Comparison of ENCODE assay signal across 30 mouse cellular contexts in the genomic region with DNA sequence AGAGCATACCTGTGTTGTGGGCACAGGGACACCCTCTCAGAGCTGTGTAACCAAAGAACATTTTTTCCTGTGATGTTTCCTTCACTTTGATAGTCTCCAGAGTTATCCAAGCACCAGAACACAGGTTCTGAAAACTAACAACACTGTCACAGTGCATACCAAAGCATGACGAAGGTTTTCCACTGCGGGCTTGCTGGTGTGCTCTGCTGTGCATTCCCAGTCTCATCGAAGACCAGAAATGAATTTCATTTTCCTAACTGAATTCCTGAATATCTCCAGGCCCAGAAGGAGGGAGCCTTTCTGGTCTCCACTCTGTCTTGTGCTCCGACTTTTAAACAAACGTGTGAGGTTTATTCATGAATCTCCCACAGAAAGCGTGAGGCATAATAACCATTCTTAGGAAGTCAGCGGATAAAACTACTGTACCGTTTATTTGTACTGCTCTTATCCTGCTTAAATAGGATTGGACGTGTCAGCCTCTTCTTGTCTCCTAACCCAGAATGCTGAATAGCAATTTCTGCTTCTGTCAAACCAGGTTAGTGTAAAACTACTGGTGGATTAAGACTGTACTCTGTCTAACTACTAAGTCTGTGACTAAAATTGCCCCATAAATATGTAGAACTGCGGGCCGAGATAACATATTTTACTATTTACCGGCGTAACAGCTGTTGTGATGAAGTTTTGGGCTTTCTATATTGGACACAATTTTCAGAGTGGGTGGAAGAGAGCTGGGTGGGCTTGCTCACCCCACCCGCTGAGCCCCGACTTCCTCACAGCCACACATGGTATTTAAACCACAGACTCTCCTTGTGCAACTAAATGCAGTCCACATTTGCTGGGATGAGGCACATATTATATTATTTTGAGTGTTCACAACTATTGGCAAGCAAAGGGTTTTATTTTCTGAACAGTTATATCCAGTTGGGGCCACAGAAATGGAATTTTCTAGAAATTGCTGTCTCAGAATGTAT.
DNase-seq lines count a peak whose midpoint lies in the region; ATAC-seq and TF ChIP-seq lines count a peak whose summit lies in the region.
"Had no signal": no experiment of that assay in that cellular context is flagged by ENCODE, and none has a peak within 500 bp of the region (broad histone marks: within the 10 kb centered on the region; RNA-seq: fewer than 3 reads in every experiment).

No protein-coding gene starts in this region.

- H3K36me3 ChIP-seq in midbrain, embryonic 16.5 days (ENCODE audit: control insufficient read depth, insufficient read depth, low read length) = no peaks in the 10 kb centered on the region
- no peaks in the 10 kb centered on the region for H3K36me3 ChIP-seq in midbrain, embryonic 10.5 days
- H3K36me3 ChIP-seq in intestine, embryonic 16.5 days (ENCODE audit: control insufficient read depth, insufficient read depth, low read length) = no peaks in the 10 kb centered on the region
- no peaks in the 10 kb centered on the region for H3K36me3 ChIP-seq in stomach, postnatal 0 days (ENCODE audit: control insufficient read depth, insufficient read depth, low read length)
- H3K36me3 ChIP-seq: heart, embryonic 10.5 days; heart, embryonic 15.5 days; hindbrain, embryonic 12.5 days; neural tube, embryonic 12.5 days; stomach, embryonic 15.5 days had no signal

- no peak overlapping the region for H3K27ac ChIP-seq in midbrain, embryonic 16.5 days (ENCODE audit: low read length)
- H3K27ac ChIP-seq in midbrain, embryonic 10.5 days (replicated peaks) = no peak overlapping the region
- 0 out of 2 replicates have a peak overlapping the region, but pooled peaks have one; percentile 11 for H3K27ac ChIP-seq in intestine, embryonic 16.5 days (ENCODE audit: low read length)
- no peak overlapping the region for H3K27ac ChIP-seq in stomach, postnatal 0 days (replicated peaks)
- H3K27ac ChIP-seq in gastrocnemius, adult 2 months = no peak overlapping the region
- H3K27ac ChIP-seq: heart, embryonic 10.5 days; heart, embryonic 15.5 days; hindbrain, embryonic 12.5 days; hindbrain, postnatal 0 days; liver, embryonic 14.5 days; neural tube, embryonic 12.5 days; stomach, embryonic 15.5 days had no signal

- peak; percentile 69 for DNase-seq in heart, adult 11 months
- DNase-seq in heart, postnatal 25 days (ENCODE audit: low spot score) = no peak
- DNase-seq in midbrain, embryonic 10.5 days (ENCODE audit: low spot score) = no peak
- DNase-seq in stomach, postnatal 0 days (ENCODE audit: low spot score) = no peak
- no peak for DNase-seq in testis, postnatal 14 days (ENCODE audit: low spot score)
- DNase-seq in gastrocnemius, adult 2 months = no peak
- DNase-seq: adrenal gland, postnatal 14 days; cerebellum, adult 11-12 months; cerebellum, adult 9-11 months; embryo, embryonic 11 days; gastrocnemius, postnatal 10 days; heart, postnatal 36 days; kidney, adult 18-20 months; layer of hippocampus, postnatal 36 days; left cerebral cortex, postnatal 4 days; liver; lung, adult 2 months; thymus, adult 2 months; thymus, postnatal 4 days had no signal

- no peak overlapping the region for H3K9ac ChIP-seq in midbrain, embryonic 16.5 days (ENCODE audit: low read depth, low read length)
- no peak overlapping the region for H3K9ac ChIP-seq in intestine, embryonic 16.5 days (ENCODE audit: low read depth, low read length)
- no peak overlapping the region for H3K9ac ChIP-seq in stomach, postnatal 0 days (ENCODE audit: low read length)
- H3K9ac ChIP-seq: heart, embryonic 15.5 days; hindbrain, embryonic 12.5 days; liver, embryonic 14.5 days; neural tube, embryonic 12.5 days; stomach, embryonic 15.5 days had no signal

- WGBS in midbrain, embryonic 16.5 days = 55% methylated on average over 15 of the region's 15 CpGs
- WGBS in midbrain, embryonic 10.5 days = 89% methylated on average over 15 of the region's 15 CpGs
- WGBS in intestine, embryonic 16.5 days = 57% methylated on average over 15 of the region's 15 CpGs
- WGBS in stomach, postnatal 0 days = 48% methylated on average over 15 of the region's 15 CpGs

- no peaks in the 10 kb centered on the region for H3K9me3 ChIP-seq in midbrain, embryonic 16.5 days (replicated peaks; ENCODE audit: control insufficient read depth, low read length, poor library complexity, severe bottlenecking)
- no peaks in the 10 kb centered on the region for H3K9me3 ChIP-seq in midbrain, embryonic 10.5 days (replicated peaks)
- no peaks in the 10 kb centered on the region for H3K9me3 ChIP-seq in intestine, embryonic 16.5 days (ENCODE audit: control insufficient read depth, low read length)
- no peaks in the 10 kb centered on the region for H3K9me3 ChIP-seq in stomach, postnatal 0 days (ENCODE audit: control insufficient read depth, low read length)
- H3K9me3 ChIP-seq: heart, embryonic 10.5 days; heart, embryonic 15.5 days; hindbrain, embryonic 12.5 days; neural tube, embryonic 12.5 days; stomach, embryonic 15.5 days had no signal

- ATAC-seq in midbrain, embryonic 16.5 days = peak; percentile 54
- ATAC-seq in intestine, embryonic 16.5 days = peak; percentile 55; the same call in 1 of the 2 replicates
- peak; percentile 45; the same call in 1 of the 2 replicates for ATAC-seq in stomach, postnatal 0 days (ENCODE audit: low FRiP score, low TSS enrichment)
- ATAC-seq: forebrain, embryonic 14.5 days; hindbrain, postnatal 0 days had no signal

- no peak for TF ChIP-seq CTCF in stomach, postnatal 0 days (IDR thresholded peaks at IDR 0.05; ENCODE audit: low read depth)
- TF ChIP-seq CTCF in gastrocnemius, adult 2 months (IDR thresholded peaks at IDR 0.05) = no peak

- H3K4me2 ChIP-seq in midbrain, embryonic 16.5 days (ENCODE audit: low read length) = no peak overlapping the region
- no peak overlapping the region for H3K4me2 ChIP-seq in intestine, embryonic 16.5 days (ENCODE audit: low read depth, low read length)
- H3K4me2 ChIP-seq in stomach, postnatal 0 days (replicated peaks; ENCODE audit: low read depth) = no peak overlapping the region
- H3K4me2 ChIP-seq: heart, embryonic 15.5 days; hindbrain, embryonic 12.5 days; neural tube, embryonic 12.5 days; stomach, embryonic 15.5 days had no signal

- TF ChIP-seq EP300 in stomach, postnatal 0 days (optimal IDR thresholded peaks at IDR 0.05) = no peak

- intact Hi-C loops in heart, postnatal 25 days (cut with DNase I) = no loop called here
- intact Hi-C loops in gastrocnemius, adult 2 months (cut with DNase I) = no loop called here

- no peaks in the 10 kb centered on the region for H3K27me3 ChIP-seq in midbrain, embryonic 16.5 days (ENCODE audit: control insufficient read depth, insufficient read depth, low read depth, low read length)
- H3K27me3 ChIP-seq in midbrain, embryonic 10.5 days (ENCODE audit: low read depth, poor library complexity, severe bottlenecking) = no peaks in the 10 kb centered on the region
- no peaks in the 10 kb centered on the region for H3K27me3 ChIP-seq in intestine, embryonic 16.5 days (replicated peaks; ENCODE audit: control insufficient read depth, insufficient read depth, low read length)
- no peaks in the 10 kb centered on the region for H3K27me3 ChIP-seq in stomach, postnatal 0 days (ENCODE audit: control insufficient read depth, insufficient read depth, low read length)
- H3K27me3 ChIP-seq: heart, embryonic 15.5 days; hindbrain, embryonic 12.5 days; neural tube, embryonic 12.5 days; stomach, embryonic 15.5 days had no signal

- peaks cover 10% of the 10 kb centered on the region for H3K4me1 ChIP-seq in midbrain, embryonic 16.5 days (ENCODE audit: control insufficient read depth, insufficient read depth, low read length)
- no peaks in the 10 kb centered on the region for H3K4me1 ChIP-seq in midbrain, embryonic 10.5 days
- H3K4me1 ChIP-seq in intestine, embryonic 16.5 days (ENCODE audit: control insufficient read depth, insufficient read depth, low read length) = peaks cover 2% of the 10 kb centered on the region; the same call in 1 of the 2 replicates
- no peaks in the 10 kb centered on the region for H3K4me1 ChIP-seq in stomach, postnatal 0 days (replicated peaks; ENCODE audit: control insufficient read depth, insufficient read depth)
- H3K4me1 ChIP-seq: heart, embryonic 10.5 days; hindbrain, embryonic 12.5 days; neural tube, embryonic 12.5 days; stomach, embryonic 15.5 days had no signal

- no peak overlapping the region for H3K4me3 ChIP-seq in midbrain, embryonic 16.5 days (ENCODE audit: low read depth, low read length)
- no peak overlapping the region for H3K4me3 ChIP-seq in midbrain, embryonic 10.5 days
- no peak overlapping the region for H3K4me3 ChIP-seq in intestine, embryonic 16.5 days (ENCODE audit: low read length)
- H3K4me3 ChIP-seq in stomach, postnatal 0 days (ENCODE audit: low read depth, low read length) = no peak overlapping the region
- H3K4me3 ChIP-seq in gastrocnemius, adult 2 months = no peak overlapping the region
- H3K4me3 ChIP-seq: heart, embryonic 10.5 days; heart, embryonic 15.5 days; hindbrain, embryonic 12.5 days; myocyte; neural tube, embryonic 12.5 days; stomach, embryonic 15.5 days had no signal
